Mouse (Mus musculus) olfactory bulb, adult 2 months (tissue): Measurements from ENCODE around the gene Gm8369. TPM values are rescaled to one million over a fixed set of nuclear protein-coding genes. Genes with fewer than 3 reads are reported as not detected.
"Not testable (repeated sequence)": the region's sequence is repeated elsewhere in the genome, so short reads cannot be mapped to it uniquely, and the experiment has no call there.

Source experiments
- H3K27ac ChIP-seq: fragments of 200-500 bp; 2 replicates; pipeline ENCODE4 v1.5.1; 2012; ENCODE audit warnings: low read depth, low read length; ENCODE audit not compliant: insufficient read depth
- H3K4me1 ChIP-seq: fragments of 200-500 bp; 2 replicates; pipeline ENCODE4 v1.6.1; 2012; ENCODE audit warnings: low read length; ENCODE audit not compliant: control insufficient read depth, insufficient read depth
- H3K4me3 ChIP-seq: fragments of 200-500 bp; 2 replicates; pipeline ENCODE4 v1.5.1; 2012; ENCODE audit warnings: mild to moderate bottlenecking, low read depth, low read length, moderate library complexity; ENCODE audit not compliant: insufficient read depth
- CTCF ChIP-seq: fragments of 200-500 bp; IDR thresholded peaks from 2 replicates; pipeline ENCODE4 v1.5.1; 2012; ENCODE audit warnings: low read depth, mild to moderate bottlenecking, low read length, moderate library complexity; ENCODE audit not compliant: insufficient read depth
- POLR2A ChIP-seq: fragments of 200-500 bp; IDR thresholded peaks from 2 replicates; pipeline ENCODE4 v1.6.1; 2012; ENCODE audit warnings: mild to moderate bottlenecking, low read depth, low read length, moderate library complexity; ENCODE audit not compliant: insufficient read depth
- WGBS: fragments of 180-500 bp; shearing (Covaris S2); methylation state at CpG from one replicate; pipeline ENCODE4 v1.1.7; 2018; 5-methylcytosine and 5-hydroxymethylcytosine counted together
- polyA plus RNA-seq: library from polyadenylated mRNA; stranded (reverse); fragments of >200 nt; gene quantifications from 2 replicates; pipeline ENCODE4 v1.2.4, GENCODE M21; 2012; ENCODE audit warnings: low replicate concordance; ENCODE audit not compliant: missing spikeins, insufficient read depth, insufficient read length

Gene Gm8369
- polyA plus RNA-seq, 1 experiment, result not detected

DNA sequence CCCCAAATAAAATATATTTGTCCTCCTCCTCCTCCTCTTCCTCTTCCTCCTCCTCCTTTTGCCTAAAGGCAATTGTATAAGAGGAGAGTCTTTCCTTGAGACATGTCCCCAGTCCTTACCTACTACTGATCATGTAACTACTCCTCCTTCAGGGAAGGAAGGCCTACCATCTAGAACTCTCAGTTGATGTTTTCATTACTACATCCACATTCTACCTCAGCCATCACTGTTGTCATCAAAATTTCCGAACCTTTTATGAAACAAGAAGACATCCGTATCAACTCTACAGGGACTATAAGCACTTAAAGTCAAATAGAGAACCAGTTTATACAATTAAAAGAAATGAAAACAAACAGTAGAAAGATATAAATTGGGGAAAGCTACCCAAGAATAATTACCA lies 3.1 kb upstream of the Gm8369 start:
- no peak overlapping the region for H3K4me3 ChIP-seq
- no peak overlapping the region for H3K27ac ChIP-seq
- WGBS, result 95% methylated on average over 2 of the region's 2 CpGs
- H3K4me1 ChIP-seq, result no peaks in the 10 kb centered on the region
- no peak for TF ChIP-seq POLR2A

DNA sequence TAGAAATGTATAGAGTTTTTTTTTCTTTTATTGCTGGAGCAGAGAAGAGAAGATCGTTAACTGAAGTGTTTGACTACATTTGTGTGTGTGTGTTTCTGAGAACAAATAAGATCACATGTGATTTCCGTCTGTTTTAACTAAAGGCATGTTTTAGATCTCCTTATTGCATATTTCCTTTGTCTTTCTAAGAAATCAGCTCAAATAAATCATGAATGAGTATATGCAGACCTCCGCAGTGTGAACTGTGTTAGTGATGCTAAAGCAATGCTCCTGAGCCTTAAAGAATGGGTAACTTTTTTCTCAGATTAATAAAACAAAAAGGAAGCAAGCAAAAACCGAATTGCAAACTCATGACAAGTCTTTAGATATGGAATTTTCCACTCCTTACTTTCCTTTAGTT lies 1.8 kb upstream of the Gm8369 start:
- Histone ChIP-seq H3K4me3 (no peak overlapping the region), H3K27ac (no peak overlapping the region), H3K4me1 (no peaks in the 10 kb centered on the region)
- TF ChIP-seq POLR2A (no peak), CTCF (no peak)
- 66% methylated on average over 4 of the region's 4 CpGs for WGBS

- no peaks in the 10 kb centered on the region for H3K4me1 ChIP-seq
- no peak overlapping the region for H3K4me3 ChIP-seq
- no peak overlapping the region for H3K27ac ChIP-seq
- TF ChIP-seq POLR2A (no peak), CTCF (no peak)
- WGBS, result 82% methylated on average over 3 of the region's 3 CpGs
Measured at GRCm38 (mm10) chr19:11484388-11484787, 1.4 kb upstream of the Gm8369 start.

DNA sequence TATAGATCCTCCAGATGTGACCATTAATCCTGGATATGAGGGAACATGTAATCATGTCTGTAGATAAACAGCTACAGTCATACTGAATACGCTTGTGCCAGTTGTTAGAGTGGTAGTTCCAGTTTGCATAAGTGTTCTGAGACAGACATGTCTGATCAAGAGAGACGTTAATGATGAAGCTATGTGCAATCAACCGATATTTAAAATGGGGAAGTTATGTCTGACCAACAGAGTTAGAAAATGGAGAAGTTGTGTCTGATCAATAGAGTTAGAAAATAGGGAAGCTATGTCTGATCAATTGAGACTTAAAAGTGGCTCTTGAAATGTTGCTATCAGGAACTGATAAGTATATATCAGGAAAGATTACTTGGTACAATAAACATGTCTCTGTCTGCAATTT lies 472 bp upstream of the Gm8369 start:
- WGBS, result 90% methylated on average over 3 of the region's 3 CpGs
- H3K4me3 ChIP-seq, result no peak overlapping the region
- H3K27ac ChIP-seq, result no peak overlapping the region
- no peaks in the 10 kb centered on the region for H3K4me1 ChIP-seq
- TF ChIP-seq POLR2A (no peak), CTCF (no peak)

DNA sequence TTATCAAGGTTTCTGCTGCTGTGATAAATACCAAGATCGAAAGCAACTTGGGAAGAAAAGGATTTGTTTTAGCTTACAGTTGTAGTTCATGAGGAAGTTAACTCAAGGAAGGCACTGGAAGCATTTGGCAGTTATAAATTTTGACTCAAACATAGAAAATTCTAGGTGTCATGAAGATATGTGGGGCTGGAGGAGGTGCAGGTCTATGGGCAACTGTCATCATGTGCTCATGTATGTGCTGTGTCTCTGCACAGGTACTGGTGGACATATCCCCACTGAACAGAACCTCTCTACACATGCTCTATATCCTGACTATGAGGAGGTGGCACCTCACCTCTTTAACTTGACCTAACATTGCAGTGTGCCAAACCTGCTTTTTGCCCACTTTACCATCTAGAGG lies 861 bp downstream of the Gm8369 start:
- Histone ChIP-seq H3K27ac (no peak overlapping the region), H3K4me1 (no peaks in the 10 kb centered on the region), H3K4me3 (no peak overlapping the region)
- TF ChIP-seq CTCF (no peak), POLR2A (no peak)
- 91% methylated on average over 1 of the region's 1 CpGs for WGBS

GRCm38 (mm10) chr19:11491406-11492189 lies 5.9 kb downstream of the Gm8369 start:
- 68% methylated on average over 4 of the region's 4 CpGs for WGBS
- no peak overlapping the region for H3K27ac ChIP-seq
- TF ChIP-seq CTCF, result no peak
- TF ChIP-seq POLR2A, result no peak
- H3K4me3 ChIP-seq, result no peak overlapping the region
- H3K4me1 ChIP-seq, result no peaks in the 10 kb centered on the region

GRCm38 (mm10) chr19:11492671-11493070 lies 6.9 kb downstream of the Gm8369 start:
- TF ChIP-seq CTCF (no peak), POLR2A (no peak)
- H3K4me3 ChIP-seq, result no peak overlapping the region
- WGBS, result 70% methylated on average over 1 of the region's 1 CpGs
- no peaks in the 10 kb centered on the region for H3K4me1 ChIP-seq
- no peak overlapping the region for H3K27ac ChIP-seq

DNA sequence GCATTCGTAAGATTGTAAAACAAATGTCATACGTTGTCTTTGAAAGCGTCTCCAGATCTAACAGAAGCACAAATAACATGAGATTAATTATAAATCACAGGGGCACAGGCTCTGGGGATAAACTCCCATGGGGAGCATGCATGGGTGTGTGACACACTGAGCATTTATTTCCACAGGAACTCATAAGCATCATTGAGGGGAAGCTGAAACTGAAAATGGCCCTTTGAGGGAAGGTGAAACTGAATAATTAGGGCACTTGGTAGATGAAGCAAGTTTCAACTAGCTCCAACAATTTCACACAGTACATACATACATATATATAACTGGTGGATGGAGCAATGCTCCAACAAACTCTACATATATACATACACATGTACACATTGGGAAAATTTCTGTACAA lies 8.8 kb downstream of the Gm8369 start:
- TF ChIP-seq POLR2A (no peak), CTCF (no peak)
- Histone ChIP-seq H3K4me1 (no peaks in the 10 kb centered on the region), H3K27ac (no peak overlapping the region), H3K4me3 (no peak overlapping the region)
- 81% methylated on average over 3 of the region's 3 CpGs for WGBS

DNA sequence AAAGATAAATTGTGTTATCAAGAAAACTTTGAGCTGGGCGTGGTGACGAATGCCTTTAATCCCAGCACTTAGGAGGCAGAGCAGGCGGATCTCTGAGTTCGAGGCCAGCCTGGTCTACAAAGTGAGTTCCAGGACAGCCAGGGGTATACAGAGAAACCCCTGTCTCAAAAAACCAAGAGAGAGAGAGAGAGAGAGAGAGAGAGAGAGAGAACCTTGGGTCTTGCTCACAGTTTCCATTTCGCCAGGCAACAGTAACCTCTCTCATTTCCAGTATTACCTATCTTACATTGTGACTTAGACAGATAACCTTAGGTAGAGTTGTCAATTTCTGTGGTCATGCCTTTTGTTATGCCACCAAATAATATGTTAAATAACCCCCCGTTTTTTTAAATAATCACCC lies 10.6 kb downstream of the Gm8369 start:
- WGBS, result 85% methylated on average over 6 of the region's 6 CpGs

GRCm38 (mm10) chr19:11497300-11497699 lies 11.6 kb downstream of the Gm8369 start:
- H3K27ac ChIP-seq, H3K4me3 ChIP-seq, H3K4me1 ChIP-seq: not testable (repeated sequence)
- WGBS, result 84% methylated on average over 1 of the region's 1 CpGs

More for the DNA sequence above, 10.6 kb downstream of the Gm8369 start:
- TF ChIP-seq CTCF, result no peak
- no peak for TF ChIP-seq POLR2A
- no peak overlapping the region for H3K27ac ChIP-seq
- H3K4me1 ChIP-seq, result no peaks in the 10 kb centered on the region
- no peak overlapping the region for H3K4me3 ChIP-seq
